Mouse (Mus musculus): ENCODE results near the gene Pttg1ip.

GRCm38 (mm10) chr10:77532020-77532413, 49.5 kb upstream of the Pttg1ip start:
- TF ChIP-seq POLR2A (IDR thresholded peaks at IDR 0.05; ENCODE audit: low read depth, low read length) (no peak), CTCF (conservative IDR thresholded peaks at IDR 0.05; ENCODE audit: insufficient read depth, insufficient read length, low read depth, low read length) (no peak)

Measured in kidney, adult 2 months (tissue).